Mouse (Mus musculus) megakaryocyte, embryonic 14.5 days (primary cell): ENCODE results near the gene Mthfd1l.

Source experiments
- FLI1 ChIP-seq: IDR thresholded peaks from 2 replicates; pipeline ENCODE4 v1.6.1; 2012; ENCODE audit warnings: low read length, inconsistent platforms, mixed read lengths
- GATA1 ChIP-seq: IDR thresholded peaks from 3 replicates; pipeline ENCODE4 v1.6.1; 2012; ENCODE audit warnings: mixed read lengths, low read length, inconsistent platforms, borderline replicate concordance

- TF ChIP-seq GATA1 (no peak), FLI1 (no peak)
These were observed 53.7 kb downstream of the Mthfd1l start for GRCm38 (mm10) chr10:4026616-4027015.
